Mouse (Mus musculus) lung, adult 10 weeks (tissue): ENCODE measurements around the gene Ddx27. TPM values are rescaled to one million over a fixed set of nuclear protein-coding genes. Genes with fewer than 3 reads are reported as not detected.

ENCODE experiments used
- polyA plus RNA-seq: library from polyadenylated mRNA; stranded (reverse); fragments of 350-450 nt; fragmentation: Illumina TruSeq; extraction: RNeasy Lipid Tissue Mini Kit (QIAGEN cat#74804); gene quantifications from one replicate; pipeline ENCODE4 v1.2.3, GENCODE M21; 2014; ENCODE audit warnings: low read depth, low replicate concordance; ENCODE audit not compliant: insufficient read depth

Gene Ddx27
- 14.2 TPM for polyA plus RNA-seq

GRCm38 (mm10) chr2:167014702-167015381 lies at the start of gene Ddx27:
Ddx27 (plus strand) TSS chr2:167015193.

GRCm38 (mm10) chr2:166995796-166996532 lies 19.0 kb upstream of the Ddx27 start, which contains the start of gene Stau1:
Stau1 (minus strand) TSS chr2:166996299.

GRCm38 (mm10) chr2:167062965-167063880 lies 48.2 kb downstream of the Ddx27 start, which contains the start of gene Znfx1:
Znfx1 (minus strand) TSS chr2:167063015.

Other genes starting within 250 kb of the Ddx27 start
- 1.9 TPM for gene Trp53rkb, start 222.7 kb upstream of the Ddx27 start, polyA plus RNA-seq
- 8.0 TPM for gene Arfgef2, start 209.6 kb upstream of the Ddx27 start, polyA plus RNA-seq
- 18.5 TPM for gene Cse1l, start 109.2 kb upstream of the Ddx27 start, polyA plus RNA-seq
- 23.8 TPM for gene Stau1, start 18.9 kb upstream of the Ddx27 start, polyA plus RNA-seq
- 18.0 TPM for gene Znfx1, start 47.8 kb downstream of the Ddx27 start, polyA plus RNA-seq
- gene Kcnb1, start 175.0 kb downstream of the Ddx27 start, polyA plus RNA-seq = 2.6 TPM
- gene Ptgis, start 225.4 kb downstream of the Ddx27 start, polyA plus RNA-seq = 62.6 TPM